Mouse (Mus musculus): ENCODE measurements around the gene Cog5. TPM values are rescaled to one million over a fixed set of nuclear protein-coding genes. Genes with fewer than 3 reads are reported as not detected.

The Cog5 gene
- polyA plus RNA-seq, 1 experiment from 2014 or later, result 27.4 TPM

DNA sequence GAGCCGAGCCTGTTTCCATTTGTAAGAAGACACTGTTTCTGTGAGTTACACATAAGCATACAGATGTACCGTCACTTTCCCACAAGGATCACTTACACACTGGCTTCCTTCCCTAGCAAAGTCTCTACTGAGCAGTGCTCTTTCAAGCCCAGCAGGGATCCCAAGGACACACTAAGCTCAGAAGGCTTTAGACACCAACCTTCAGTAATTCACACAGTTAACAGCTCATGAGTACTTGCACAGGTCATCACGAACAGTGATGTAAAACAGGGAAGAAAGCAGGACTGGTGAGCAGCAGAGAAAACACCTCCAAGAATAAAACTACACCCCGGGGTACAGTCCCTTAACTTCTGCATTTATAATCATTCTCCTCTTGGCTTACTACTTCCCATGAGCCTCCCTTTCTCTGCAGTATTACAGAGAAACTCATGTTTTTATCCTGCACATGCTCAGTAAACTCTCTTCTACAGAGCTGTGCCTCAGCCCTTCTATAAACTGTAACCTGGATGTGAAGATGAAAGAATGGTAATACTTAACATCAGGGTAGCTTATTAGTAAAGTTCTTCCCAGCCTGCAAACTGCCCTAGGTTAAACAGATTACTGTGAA is 283.8 kb downstream of the Cog5 start:
- H3K27ac ChIP-seq, result peak overlapping the region; percentile 77
- peaks cover 31% of the 10 kb centered on the region for H3K79me2 ChIP-seq (ENCODE audit: inconsistent target)
- no peak overlapping the region for H3K4me3 ChIP-seq (ENCODE audit: inconsistent target)
- 72% methylated on average over 4 of the region's 4 CpGs for WGBS (ENCODE audit: missing documents)
- H3K36me3 ChIP-seq (ENCODE audit: inconsistent target), result peaks cover 52% of the 10 kb centered on the region

DNA sequence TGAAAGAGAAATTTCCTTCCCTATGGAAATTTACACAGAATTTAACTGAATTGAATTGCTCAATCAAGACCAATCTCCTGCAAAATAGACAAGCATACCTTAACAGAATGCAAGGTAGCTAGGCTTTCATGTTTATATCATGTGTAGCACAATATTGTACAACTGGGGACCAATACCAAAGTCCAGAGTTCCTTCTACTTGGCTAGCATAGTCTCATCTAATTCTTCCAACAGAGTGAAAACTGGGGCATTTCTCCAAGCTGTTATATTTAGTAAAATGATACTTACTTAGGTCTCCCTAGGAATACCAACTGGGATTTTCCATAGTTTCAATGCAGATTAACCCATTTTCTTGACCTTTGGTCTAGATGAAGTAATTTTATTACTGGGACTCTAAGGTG is 284.4 kb downstream of the Cog5 start:
- H3K79me2 ChIP-seq (ENCODE audit: inconsistent target), result peaks cover 36% of the 10 kb centered on the region
- peak overlapping the region; percentile 77 for H3K27ac ChIP-seq
- peaks cover 50% of the 10 kb centered on the region for H3K36me3 ChIP-seq (ENCODE audit: inconsistent target)
- no peak overlapping the region for H3K4me3 ChIP-seq (ENCODE audit: inconsistent target)

DNA sequence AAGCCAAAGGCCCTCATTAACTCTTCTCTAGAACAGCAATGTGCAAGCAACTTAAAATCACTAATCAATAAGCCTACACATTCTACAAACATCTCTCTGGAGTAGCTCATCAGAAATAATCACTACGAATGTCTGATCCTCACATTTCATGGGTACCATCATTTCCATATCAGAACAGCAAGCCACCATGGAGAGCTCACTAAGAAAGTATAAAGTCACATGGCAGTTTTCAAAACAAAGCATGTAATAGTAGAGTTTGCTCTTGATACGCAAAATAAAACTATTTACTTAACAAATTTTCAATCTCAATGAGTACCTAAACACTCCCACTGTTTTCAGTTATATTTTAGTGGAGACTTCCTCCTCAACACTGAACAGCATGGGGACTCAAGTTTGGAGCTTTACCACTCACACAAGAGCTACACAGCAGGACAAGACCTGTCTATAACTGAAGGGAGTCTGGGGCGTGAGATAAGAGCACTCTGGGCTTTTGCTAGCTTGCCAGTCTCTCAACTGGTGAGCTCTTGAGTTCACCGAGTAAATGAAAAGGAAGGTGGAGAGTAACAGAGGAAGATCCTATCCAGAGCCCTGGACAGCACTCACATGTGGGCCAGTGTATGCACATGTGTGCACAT is 288.5 kb downstream of the Cog5 start:
- H3K36me3 ChIP-seq (ENCODE audit: inconsistent target), result peaks cover 23% of the 10 kb centered on the region; the same call in 1 of the 2 replicates
- H3K79me2 ChIP-seq (ENCODE audit: inconsistent target), result peaks cover 77% of the 10 kb centered on the region
- no peak overlapping the region for H3K27ac ChIP-seq
- no peak overlapping the region for H3K4me3 ChIP-seq (ENCODE audit: inconsistent target)
- WGBS (ENCODE audit: missing documents), result 88% methylated on average over 4 of the region's 4 CpGs

DNA sequence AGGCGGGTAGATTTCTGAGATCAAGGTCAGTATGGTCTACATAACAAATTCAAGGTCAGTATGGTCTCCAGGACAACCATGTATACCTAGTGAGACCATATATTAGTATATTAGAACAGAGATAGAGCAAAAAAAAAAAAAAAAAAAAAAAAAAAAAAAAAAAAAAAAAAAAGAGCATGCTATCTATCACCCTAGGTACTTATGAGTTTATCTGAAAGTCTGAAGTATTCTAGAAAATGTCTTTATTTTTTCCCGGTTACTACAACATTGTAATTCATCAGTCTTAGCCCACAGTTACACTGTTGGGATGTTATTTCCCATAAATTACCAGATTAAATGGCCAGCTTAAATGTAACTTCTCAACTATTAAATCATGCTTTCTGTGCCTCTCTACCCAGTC is 289.7 kb downstream of the Cog5 start:
- WGBS (ENCODE audit: missing documents), result 78% methylated on average over 2 of the region's 2 CpGs
- H3K36me3 ChIP-seq (ENCODE audit: inconsistent target), result peaks cover 23% of the 10 kb centered on the region; the same call in 1 of the 2 replicates

DNA sequence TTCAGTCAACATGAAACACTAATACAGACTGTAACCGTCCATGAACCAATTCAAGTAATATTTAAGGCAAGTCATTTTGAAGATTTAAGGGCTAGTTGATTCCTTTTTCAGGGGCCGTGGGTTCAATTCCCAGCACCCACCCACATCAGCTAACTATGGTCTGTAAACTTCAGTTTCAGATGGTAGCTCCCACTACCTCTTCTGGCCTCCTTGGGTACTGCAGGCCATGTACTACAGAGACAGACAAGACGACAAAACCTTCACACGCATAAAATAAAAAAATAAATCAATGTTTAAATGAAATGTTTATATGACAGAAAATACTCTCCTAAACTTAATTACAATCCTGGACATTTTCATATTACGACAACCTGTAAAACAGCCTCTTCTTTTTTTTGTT is 292.8 kb downstream of the Cog5 start:
- H3K36me3 ChIP-seq (ENCODE audit: inconsistent target), result peaks cover 11% of the 10 kb centered on the region; the same call in 1 of the 2 replicates
- no peak overlapping the region for H3K27ac ChIP-seq
- no peak overlapping the region for H3K4me3 ChIP-seq (ENCODE audit: inconsistent target)
- 96% methylated on average over 5 of the region's 5 CpGs for WGBS (ENCODE audit: missing documents)
- peaks cover 66% of the 10 kb centered on the region for H3K79me2 ChIP-seq (ENCODE audit: inconsistent target)

More for the DNA sequence above, 289.7 kb downstream of the Cog5 start:
- peaks cover 87% of the 10 kb centered on the region for H3K79me2 ChIP-seq (ENCODE audit: inconsistent target)
- H3K4me3 ChIP-seq (ENCODE audit: inconsistent target), result no peak overlapping the region
- H3K27ac ChIP-seq, result no peak overlapping the region

DNA sequence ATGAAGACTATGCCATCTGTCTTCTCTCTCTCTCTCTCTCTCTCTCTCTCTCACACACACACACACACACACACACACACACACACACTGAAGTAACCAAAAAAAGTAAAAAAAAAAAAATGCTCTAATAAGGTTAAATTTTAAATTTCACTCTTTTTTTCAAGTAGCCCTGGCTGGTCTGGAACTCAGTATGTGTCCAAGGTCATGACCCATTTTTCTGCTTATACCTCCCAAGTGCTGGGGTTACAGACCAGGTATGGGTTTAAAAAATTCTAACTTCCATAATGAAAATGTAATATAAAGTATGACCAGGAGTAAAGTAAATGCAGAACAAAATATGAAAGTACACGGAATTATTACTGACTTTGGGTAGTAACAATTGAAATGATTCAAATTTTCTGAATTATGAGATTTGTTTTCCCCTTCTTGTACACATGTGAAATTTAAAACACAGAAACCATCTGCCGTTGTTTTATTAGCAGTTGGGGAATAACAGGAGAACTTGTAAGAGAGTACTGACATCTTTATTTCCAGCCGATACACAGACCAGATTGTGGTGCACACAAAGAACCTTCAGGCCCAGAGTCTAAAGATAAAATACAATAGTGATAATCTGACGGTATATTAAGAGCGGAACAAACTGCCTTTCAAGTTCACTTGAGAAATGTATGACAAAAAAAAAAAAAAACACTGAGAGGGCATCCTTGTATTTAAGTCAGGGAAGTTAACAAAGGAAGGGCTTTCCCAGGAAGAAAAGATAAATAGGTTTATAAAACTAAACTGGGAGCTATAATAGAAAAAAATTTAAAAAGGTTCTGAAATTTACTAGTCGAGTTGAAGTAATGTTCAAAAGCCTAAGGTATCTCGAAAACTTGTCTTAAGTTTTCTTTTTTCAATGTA is 293.7 kb downstream of the Cog5 start:
- Histone ChIP-seq H3K36me3 (ENCODE audit: inconsistent target) (0 out of 2 replicates have a peak, but pooled peaks cover 3% of the 10 kb centered on the region), H3K4me3 (ENCODE audit: inconsistent target) (peak overlapping the region; percentile 64), H3K27ac (peak overlapping the region; percentile 82), H3K79me2 (ENCODE audit: inconsistent target) (peaks cover 57% of the 10 kb centered on the region)
- WGBS (ENCODE audit: missing documents), result 43% methylated on average over 7 of the region's 7 CpGs

DNA sequence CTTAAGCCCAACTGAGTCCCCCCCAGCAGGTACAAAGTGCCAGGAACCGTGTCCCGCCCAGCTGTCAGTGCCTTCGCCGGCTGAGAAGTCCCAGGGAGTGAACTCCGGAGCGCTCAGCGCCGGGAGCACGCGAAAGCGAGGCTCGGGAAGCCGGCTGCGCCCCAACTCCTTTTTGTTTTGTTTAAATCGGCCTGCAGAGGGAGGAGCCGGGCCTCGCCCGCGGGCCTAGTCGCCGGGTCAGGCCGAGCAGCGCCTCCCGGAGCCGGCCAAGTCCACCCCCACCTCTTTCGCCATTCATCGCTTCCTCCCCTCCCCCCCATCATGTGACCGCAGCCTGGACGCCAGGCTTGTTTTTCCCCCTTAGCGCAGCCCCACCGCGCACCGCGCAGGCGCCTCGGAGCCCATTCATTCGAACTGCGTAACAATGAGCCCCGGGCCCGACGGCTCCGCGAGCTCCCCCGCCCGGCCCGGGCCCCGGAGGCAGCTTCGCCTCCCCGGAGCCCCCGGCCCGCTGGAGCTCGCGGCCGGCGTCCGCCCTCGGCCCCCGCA is 294.6 kb downstream of the Cog5 start:
- H3K36me3 ChIP-seq (ENCODE audit: inconsistent target), result no peaks in the 10 kb centered on the region
- peaks cover 48% of the 10 kb centered on the region for H3K79me2 ChIP-seq (ENCODE audit: inconsistent target)
- H3K4me3 ChIP-seq (ENCODE audit: inconsistent target), result peak overlapping the region; percentile 64
- under 1% methylated on average over 45 of the region's 58 CpGs for WGBS (ENCODE audit: missing documents)
- H3K27ac ChIP-seq, result peak overlapping the region; percentile 82

DNA sequence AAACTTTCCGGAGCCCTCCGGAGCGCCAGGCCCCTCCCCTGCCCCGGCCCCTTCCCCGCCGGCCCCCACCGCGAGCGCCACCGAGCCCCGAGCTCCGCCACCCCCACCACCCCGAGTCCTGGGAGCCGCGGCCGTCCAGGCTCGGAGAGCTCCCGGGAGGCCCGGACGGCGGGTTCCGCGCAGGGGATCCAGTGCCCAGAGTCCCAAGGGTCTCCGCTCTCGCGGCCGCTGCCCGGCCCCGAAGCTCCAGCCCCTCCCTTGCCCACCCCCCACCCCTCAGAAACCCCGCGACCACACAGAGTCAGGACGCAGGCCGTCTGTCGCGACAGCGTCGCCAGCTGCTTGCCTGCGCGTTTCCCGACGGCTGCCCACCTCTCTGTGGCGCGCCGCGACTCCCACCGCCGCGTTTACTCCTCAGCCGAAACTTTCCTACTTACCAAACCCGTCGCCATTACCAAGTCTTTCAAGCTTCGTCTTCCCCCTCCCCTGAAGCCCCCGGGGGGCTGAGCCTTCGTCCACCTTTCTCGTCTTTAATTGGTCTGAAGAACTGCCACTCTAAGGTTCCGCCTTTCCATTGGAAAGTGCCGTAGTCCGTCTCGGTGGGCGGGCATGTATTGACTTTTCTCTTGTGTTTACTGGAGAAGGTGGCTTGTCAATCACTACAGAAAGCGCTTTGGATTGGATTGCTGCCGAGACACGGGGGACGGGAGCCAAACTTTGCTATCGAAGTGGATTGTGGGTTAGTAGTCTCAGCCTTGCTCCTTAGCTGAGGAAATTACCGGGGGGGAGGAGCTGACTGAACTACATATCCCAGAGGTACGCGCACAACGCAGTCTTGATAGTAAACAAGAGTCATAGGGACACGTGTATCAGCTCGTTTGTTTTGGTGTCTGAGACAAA is 295.3 kb downstream of the Cog5 start, which contains the start of gene Hbp1:
TSS of gene Hbp1 (minus strand) at position 777 of the 900 bp plus-strand sequence.
- H3K27ac ChIP-seq, result peak within 1 kb of the TSS; percentile 66
- no peaks in the 10 kb centered on the region for H3K36me3 ChIP-seq (ENCODE audit: inconsistent target)
- under 1% methylated on average over 35 of the region's 71 CpGs for WGBS (ENCODE audit: missing documents)
- H3K4me3 ChIP-seq (ENCODE audit: inconsistent target), result peak within 1 kb of the TSS; percentile 22; the same call in 1 of the 2 replicates
- H3K79me2 ChIP-seq (ENCODE audit: inconsistent target), result peaks cover 41% of the 10 kb centered on the region

DNA sequence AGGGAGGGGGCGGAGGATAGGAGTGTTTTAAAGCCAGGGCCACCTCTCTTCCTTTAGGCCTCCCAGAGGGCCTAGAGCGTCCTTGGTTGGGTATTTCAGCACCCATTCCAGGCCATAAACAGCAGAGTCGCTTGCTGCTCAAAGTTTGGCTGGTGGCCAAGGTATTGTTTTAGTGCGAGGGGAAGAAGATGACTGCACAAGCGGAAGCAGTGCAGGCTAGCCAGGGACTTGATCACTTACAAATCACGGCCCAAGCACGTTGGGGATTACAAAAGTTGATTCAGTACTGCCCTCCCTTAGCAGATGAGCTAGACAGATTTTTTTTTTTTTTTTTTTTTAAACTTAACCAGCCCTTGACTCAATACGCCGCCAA is 296.0 kb downstream of the Cog5 start:
- H3K36me3 ChIP-seq (ENCODE audit: inconsistent target), result no peaks in the 10 kb centered on the region
- H3K4me3 ChIP-seq (ENCODE audit: inconsistent target), result peak overlapping the region; percentile 15; the same call in 1 of the 2 replicates
- peaks cover 34% of the 10 kb centered on the region for H3K79me2 ChIP-seq (ENCODE audit: inconsistent target)
- peak overlapping the region; percentile 66 for H3K27ac ChIP-seq
- WGBS (ENCODE audit: missing documents), result 19% methylated on average over 9 of the region's 9 CpGs

DNA sequence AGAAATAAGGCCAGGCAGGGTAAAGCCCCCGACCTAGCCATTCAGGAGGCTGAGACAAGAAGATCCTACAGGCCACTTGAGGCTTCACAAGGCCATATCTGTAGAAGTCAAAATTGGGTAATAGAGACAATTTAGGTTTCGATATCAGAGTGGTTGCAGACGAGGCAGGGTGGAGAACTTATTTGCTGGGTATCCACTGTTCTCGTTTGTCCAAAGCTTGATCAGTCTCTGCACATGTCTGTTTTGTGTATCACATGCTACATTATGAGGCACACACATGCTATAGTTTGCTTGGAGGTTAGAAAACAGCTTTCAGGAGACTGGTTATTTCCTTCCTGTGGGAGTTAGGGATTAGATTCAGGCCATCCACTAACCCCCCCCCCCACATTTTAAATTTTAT is 301.2 kb downstream of the Cog5 start:
- H3K79me2 ChIP-seq (ENCODE audit: inconsistent target), result no peaks in the 10 kb centered on the region
- H3K36me3 ChIP-seq (ENCODE audit: inconsistent target), result no peaks in the 10 kb centered on the region
- WGBS (ENCODE audit: missing documents), result 98% methylated on average over 4 of the region's 4 CpGs

DNA sequence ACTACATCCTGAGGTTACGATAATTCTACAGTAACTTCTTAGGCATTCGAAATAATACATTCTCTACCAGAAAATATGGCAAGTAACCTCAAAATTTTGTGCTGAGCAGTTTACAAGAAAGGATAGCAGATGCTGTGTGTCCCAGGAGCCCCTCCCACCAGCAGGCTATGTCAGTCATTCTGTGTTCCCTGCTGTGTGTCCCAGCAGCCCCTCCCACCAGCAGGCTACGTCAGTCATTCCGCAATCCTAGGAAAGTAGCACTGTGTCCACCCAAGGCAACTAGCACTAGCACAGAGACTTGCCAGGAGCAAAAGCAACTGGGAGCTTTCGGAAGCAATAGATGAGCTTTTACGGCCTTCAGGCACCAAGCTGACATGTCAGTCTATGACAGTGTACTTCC is 309.4 kb downstream of the Cog5 start:
- H3K4me3 ChIP-seq (ENCODE audit: inconsistent target), result no peak overlapping the region
- H3K36me3 ChIP-seq (ENCODE audit: inconsistent target), result no peaks in the 10 kb centered on the region
- WGBS (ENCODE audit: missing documents), result 94% methylated on average over 6 of the region's 6 CpGs
- H3K79me2 ChIP-seq (ENCODE audit: inconsistent target), result no peaks in the 10 kb centered on the region
- no peak overlapping the region for H3K27ac ChIP-seq

More for the DNA sequence above, 301.2 kb downstream of the Cog5 start:
- Histone ChIP-seq H3K27ac (no peak overlapping the region), H3K4me3 (ENCODE audit: inconsistent target) (no peak overlapping the region)

DNA sequence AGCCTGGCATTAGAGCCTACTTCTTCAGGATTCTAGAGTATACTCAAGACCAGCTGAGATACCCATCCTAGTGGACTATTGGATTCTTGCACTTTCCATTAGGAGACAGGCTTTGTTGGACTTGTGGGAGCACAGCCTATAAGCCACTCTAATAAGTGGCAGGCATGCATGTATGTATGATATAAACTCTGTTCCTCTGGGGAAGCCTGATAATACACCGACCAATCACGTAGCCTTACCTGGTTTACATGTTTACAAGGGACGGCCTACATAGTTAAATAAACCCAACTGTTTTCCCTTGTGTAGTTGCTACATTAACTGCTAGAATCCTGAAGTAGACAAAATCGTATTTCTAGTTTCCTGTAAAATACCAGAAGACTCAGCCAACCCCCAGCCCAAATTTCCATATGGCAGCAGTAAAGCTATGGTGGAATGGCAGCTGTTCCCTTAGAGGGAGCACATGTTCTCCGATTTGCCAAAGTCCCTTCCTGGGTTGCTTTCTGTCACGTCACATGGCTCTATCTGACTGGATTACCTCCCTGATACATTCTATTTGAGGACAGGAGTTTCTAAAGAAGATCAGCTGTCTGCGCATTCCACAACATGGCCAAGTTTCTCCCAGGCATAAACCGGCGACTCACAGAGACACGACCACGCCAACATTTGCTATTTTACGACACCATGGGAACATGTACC is 311.0 kb downstream of the Cog5 start:
- Histone ChIP-seq H3K79me2 (ENCODE audit: inconsistent target) (no peaks in the 10 kb centered on the region), H3K27ac (no peak overlapping the region), H3K36me3 (ENCODE audit: inconsistent target) (no peaks in the 10 kb centered on the region), H3K4me3 (ENCODE audit: inconsistent target) (no peak overlapping the region)
- 97% methylated on average over 11 of the region's 12 CpGs for WGBS (ENCODE audit: missing documents)

DNA sequence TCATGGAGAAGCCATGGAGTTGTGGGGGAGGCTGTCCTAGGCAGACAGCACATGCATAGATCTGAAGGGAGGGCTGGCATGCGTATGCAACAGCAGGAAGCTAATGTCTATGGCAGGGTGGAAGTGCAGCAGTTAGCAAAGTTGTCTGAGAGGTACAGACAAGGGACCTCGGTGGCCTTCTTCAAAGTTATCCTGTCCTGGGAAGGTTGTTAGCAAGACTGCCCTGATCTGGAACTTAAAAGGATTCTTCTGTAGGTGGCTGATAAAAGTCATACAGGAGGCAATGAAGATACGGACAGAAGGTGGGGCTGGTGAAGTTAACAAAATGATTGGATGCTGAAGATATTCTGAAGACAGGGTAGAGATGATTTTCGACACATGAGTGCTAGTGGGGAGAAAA is 311.7 kb downstream of the Cog5 start:
- no peaks in the 10 kb centered on the region for H3K36me3 ChIP-seq (ENCODE audit: inconsistent target)
- no peaks in the 10 kb centered on the region for H3K79me2 ChIP-seq (ENCODE audit: inconsistent target)
- WGBS (ENCODE audit: missing documents), result 94% methylated on average over 4 of the region's 4 CpGs
- H3K27ac ChIP-seq, result no peak overlapping the region
- H3K4me3 ChIP-seq (ENCODE audit: inconsistent target), result no peak overlapping the region
